Mouse (Mus musculus): ENCODE data around the gene Pde8b. TPM values are rescaled to one million over a fixed set of nuclear protein-coding genes. Genes with fewer than 3 reads are reported as not detected.

The Pde8b gene
- polyA plus RNA-seq, 1 experiment from 2014 or later, result 6.9 TPM

GRCm38 (mm10) chr13:95096646-95097045, 153.5 kb downstream of the Pde8b start:
- Histone ChIP-seq H3K36me3 (ENCODE audit: control insufficient read depth, insufficient read depth, low read length) (no peaks in the 10 kb centered on the region), H3K4me2 (ENCODE audit: low read length) (no peak overlapping the region), H3K9me3 (ENCODE audit: control insufficient read depth, low read length) (no peaks in the 10 kb centered on the region), H3K4me3 (ENCODE audit: low read depth, low read length) (no peak overlapping the region), H3K27me3 (replicated peaks; ENCODE audit: control insufficient read depth, insufficient read depth, low read length) (no peaks in the 10 kb centered on the region), H3K27ac (ENCODE audit: low read depth) (no peak overlapping the region), H3K9ac (ENCODE audit: low read length) (no peak overlapping the region), H3K4me1 (replicated peaks; ENCODE audit: control insufficient read depth, insufficient read depth, low read length) (0 out of 2 replicates have a peak, but pooled peaks cover 2% of the 10 kb centered on the region)
- DNase-seq (ENCODE audit: low spot score) (no peak), ATAC-seq (replicated peaks; ENCODE audit: low FRiP score, low TSS enrichment, low read depth) (no peak)
- WGBS, result 52% methylated on average over 3 of the region's 3 CpGs

- DNase-seq (ENCODE audit: low spot score) (no peak), ATAC-seq (replicated peaks; ENCODE audit: low FRiP score, low TSS enrichment, low read depth) (no peak)
- no peaks in the 10 kb centered on the region for H3K36me3 ChIP-seq (ENCODE audit: control insufficient read depth, insufficient read depth, low read length)
- no peak overlapping the region for H3K4me3 ChIP-seq (ENCODE audit: low read depth, low read length)
- no peak overlapping the region for H3K27ac ChIP-seq (ENCODE audit: low read depth)
- no peaks in the 10 kb centered on the region for H3K9me3 ChIP-seq (ENCODE audit: control insufficient read depth, low read length)
- 0 out of 2 replicates have a peak, but pooled peaks cover 2% of the 10 kb centered on the region for H3K4me1 ChIP-seq (replicated peaks; ENCODE audit: control insufficient read depth, insufficient read depth, low read length)
- H3K4me2 ChIP-seq (ENCODE audit: low read length), result no peak overlapping the region
- WGBS, result 75% methylated on average over 10 of the region's 10 CpGs
- H3K27me3 ChIP-seq (replicated peaks; ENCODE audit: control insufficient read depth, insufficient read depth, low read length), result no peaks in the 10 kb centered on the region
- H3K9ac ChIP-seq (ENCODE audit: low read length), result no peak overlapping the region
Measured at GRCm38 (mm10) chr13:95095860-95096259, 154.3 kb downstream of the Pde8b start.

- 76% methylated on average over 14 of the region's 14 CpGs for WGBS
- H3K36me3 ChIP-seq (ENCODE audit: control insufficient read depth, insufficient read depth, low read length), result no peaks in the 10 kb centered on the region
- no peaks in the 10 kb centered on the region for H3K27me3 ChIP-seq (replicated peaks; ENCODE audit: control insufficient read depth, insufficient read depth, low read length)
- no peak overlapping the region for H3K4me2 ChIP-seq (ENCODE audit: low read length)
- ATAC-seq (replicated peaks; ENCODE audit: low FRiP score, low TSS enrichment, low read depth) (no peak), DNase-seq (ENCODE audit: low spot score) (no peak)
- H3K4me3 ChIP-seq (ENCODE audit: low read depth, low read length), result no peak overlapping the region
- no peaks in the 10 kb centered on the region for H3K9me3 ChIP-seq (ENCODE audit: control insufficient read depth, low read length)
- 0 out of 2 replicates have a peak, but pooled peaks cover 2% of the 10 kb centered on the region for H3K4me1 ChIP-seq (replicated peaks; ENCODE audit: control insufficient read depth, insufficient read depth, low read length)
- no peak overlapping the region for H3K27ac ChIP-seq (ENCODE audit: low read depth)
- H3K9ac ChIP-seq (ENCODE audit: low read length), result no peak overlapping the region
Measured at GRCm38 (mm10) chr13:95091546-95092445, 158.3 kb downstream of the Pde8b start.

GRCm38 (mm10) chr13:95087358-95087787, 162.8 kb downstream of the Pde8b start:
- 77% methylated on average over 8 of the region's 8 CpGs for WGBS
- ATAC-seq (replicated peaks; ENCODE audit: low FRiP score, low TSS enrichment, low read depth) (no peak), DNase-seq (ENCODE audit: low spot score) (no peak)
- Histone ChIP-seq H3K9me3 (ENCODE audit: control insufficient read depth, low read length) (no peaks in the 10 kb centered on the region), H3K9ac (ENCODE audit: low read length) (no peak overlapping the region), H3K27ac (ENCODE audit: low read depth) (no peak overlapping the region), H3K4me3 (ENCODE audit: low read depth, low read length) (no peak overlapping the region), H3K4me2 (ENCODE audit: low read length) (no peak overlapping the region), H3K4me1 (replicated peaks; ENCODE audit: control insufficient read depth, insufficient read depth, low read length) (no peaks in the 10 kb centered on the region), H3K27me3 (replicated peaks; ENCODE audit: control insufficient read depth, insufficient read depth, low read length) (no peaks in the 10 kb centered on the region), H3K36me3 (ENCODE audit: control insufficient read depth, insufficient read depth, low read length) (no peaks in the 10 kb centered on the region)

- Histone ChIP-seq H3K27ac (ENCODE audit: low read depth) (no peak overlapping the region), H3K27me3 (replicated peaks; ENCODE audit: control insufficient read depth, insufficient read depth, low read length) (no peaks in the 10 kb centered on the region), H3K4me3 (ENCODE audit: low read depth, low read length) (no peak overlapping the region), H3K9me3 (ENCODE audit: control insufficient read depth, low read length) (no peaks in the 10 kb centered on the region), H3K9ac (ENCODE audit: low read length) (no peak overlapping the region), H3K36me3 (ENCODE audit: control insufficient read depth, insufficient read depth, low read length) (no peaks in the 10 kb centered on the region), H3K4me2 (ENCODE audit: low read length) (no peak overlapping the region), H3K4me1 (replicated peaks; ENCODE audit: control insufficient read depth, insufficient read depth, low read length) (no peaks in the 10 kb centered on the region)
- DNase-seq (ENCODE audit: low spot score), result no peak
- WGBS, result 71% methylated on average over 5 of the region's 5 CpGs
- no peak for ATAC-seq (replicated peaks; ENCODE audit: low FRiP score, low TSS enrichment, low read depth)
Measured at GRCm38 (mm10) chr13:95086033-95086432, 164.1 kb downstream of the Pde8b start.

- WGBS, result 95% methylated on average over 3 of the region's 3 CpGs
- no peak for DNase-seq (ENCODE audit: low spot score)
- Histone ChIP-seq H3K4me3 (ENCODE audit: low read depth, low read length) (no peak overlapping the region), H3K9me3 (ENCODE audit: control insufficient read depth, low read length) (no peaks in the 10 kb centered on the region), H3K27ac (ENCODE audit: low read depth) (no peak overlapping the region), H3K36me3 (ENCODE audit: control insufficient read depth, insufficient read depth, low read length) (no peaks in the 10 kb centered on the region), H3K9ac (ENCODE audit: low read length) (no peak overlapping the region), H3K4me1 (replicated peaks; ENCODE audit: control insufficient read depth, insufficient read depth, low read length) (no peaks in the 10 kb centered on the region), H3K4me2 (ENCODE audit: low read length) (no peak overlapping the region), H3K27me3 (replicated peaks; ENCODE audit: control insufficient read depth, insufficient read depth, low read length) (no peaks in the 10 kb centered on the region)
- ATAC-seq (replicated peaks; ENCODE audit: low FRiP score, low TSS enrichment, low read depth), result no peak
Measured at GRCm38 (mm10) chr13:95082611-95083010, 167.5 kb downstream of the Pde8b start.

- no peak for DNase-seq (ENCODE audit: low spot score)
- no peak for ATAC-seq (replicated peaks; ENCODE audit: low FRiP score, low TSS enrichment, low read depth)
- Histone ChIP-seq H3K27me3 (replicated peaks; ENCODE audit: control insufficient read depth, insufficient read depth, low read length) (no peaks in the 10 kb centered on the region), H3K4me2 (ENCODE audit: low read length) (no peak overlapping the region), H3K4me1 (replicated peaks; ENCODE audit: control insufficient read depth, insufficient read depth, low read length) (no peaks in the 10 kb centered on the region), H3K36me3 (ENCODE audit: control insufficient read depth, insufficient read depth, low read length) (no peaks in the 10 kb centered on the region), H3K27ac (ENCODE audit: low read depth) (no peak overlapping the region), H3K9me3 (ENCODE audit: control insufficient read depth, low read length) (no peaks in the 10 kb centered on the region), H3K4me3 (ENCODE audit: low read depth, low read length) (no peak overlapping the region), H3K9ac (ENCODE audit: low read length) (no peak overlapping the region)
- WGBS, result 91% methylated on average over 7 of the region's 7 CpGs
Measured at GRCm38 (mm10) chr13:95081082-95081481, 169.1 kb downstream of the Pde8b start.

GRCm38 (mm10) chr13:95078492-95078891, 171.6 kb downstream of the Pde8b start:
- DNase-seq (ENCODE audit: low spot score), result no peak

GRCm38 (mm10) chr13:95077688-95078087, 172.4 kb downstream of the Pde8b start:
- Histone ChIP-seq H3K4me1 (replicated peaks; ENCODE audit: control insufficient read depth, insufficient read depth, low read length) (no peaks in the 10 kb centered on the region), H3K9ac (ENCODE audit: low read length) (no peak overlapping the region), H3K27ac (ENCODE audit: low read depth) (no peak overlapping the region), H3K9me3 (ENCODE audit: control insufficient read depth, low read length) (no peaks in the 10 kb centered on the region), H3K4me3 (ENCODE audit: low read depth, low read length) (no peak overlapping the region), H3K27me3 (replicated peaks; ENCODE audit: control insufficient read depth, insufficient read depth, low read length) (no peaks in the 10 kb centered on the region), H3K4me2 (ENCODE audit: low read length) (no peak overlapping the region), H3K36me3 (ENCODE audit: control insufficient read depth, insufficient read depth, low read length) (no peaks in the 10 kb centered on the region)
- ATAC-seq (replicated peaks; ENCODE audit: low FRiP score, low TSS enrichment, low read depth), result no peak
- 83% methylated on average over 3 of the region's 3 CpGs for WGBS
- DNase-seq (ENCODE audit: low spot score), result no peak

More at GRCm38 (mm10) chr13:95078492-95078891, 171.6 kb downstream of the Pde8b start:
- Histone ChIP-seq H3K4me3 (ENCODE audit: low read depth, low read length) (no peak overlapping the region), H3K36me3 (ENCODE audit: control insufficient read depth, insufficient read depth, low read length) (no peaks in the 10 kb centered on the region), H3K4me1 (replicated peaks; ENCODE audit: control insufficient read depth, insufficient read depth, low read length) (no peaks in the 10 kb centered on the region), H3K4me2 (ENCODE audit: low read length) (no peak overlapping the region), H3K27ac (ENCODE audit: low read depth) (no peak overlapping the region), H3K27me3 (replicated peaks; ENCODE audit: control insufficient read depth, insufficient read depth, low read length) (no peaks in the 10 kb centered on the region), H3K9ac (ENCODE audit: low read length) (no peak overlapping the region), H3K9me3 (ENCODE audit: control insufficient read depth, low read length) (no peaks in the 10 kb centered on the region)
- no peak for ATAC-seq (replicated peaks; ENCODE audit: low FRiP score, low TSS enrichment, low read depth)
- 77% methylated on average over 6 of the region's 6 CpGs for WGBS
